Mouse (Mus musculus) G1E (cell line): Measurements from ENCODE around the gene Adrm1. TPM values are rescaled to one million over a fixed set of nuclear protein-coding genes. Genes with fewer than 3 reads are reported as not detected.

Source experiments
- ATAC-seq: 2 replicates; pipeline ENCODE4 v1.8.0; 2016; ENCODE audit warnings: mild to moderate bottlenecking; ENCODE audit not compliant: insufficient number of reproducible peaks, poor library complexity, low FRiP score, severe bottlenecking; ENCODE audit errors: extremely low read depth
- DNase-seq: peaks from one replicate; pipeline ENCODE4 v3.0.0; 2012; ENCODE audit warnings: low spot score
- H3K27me3 ChIP-seq: 2 replicates; pipeline ENCODE4 v1.6.1; 2012; ENCODE audit warnings: mild to moderate bottlenecking, low read length, inconsistent platforms; ENCODE audit not compliant: insufficient read depth
- H3K36me3 ChIP-seq: replicated peaks from 2 replicates; pipeline ENCODE3; 2012; ENCODE audit warnings: mild to moderate bottlenecking, inconsistent platforms
- H3K4me1 ChIP-seq: 2 replicates; pipeline ENCODE4 v1.6.1; 2012; ENCODE audit warnings: low read depth, low read length, inconsistent platforms, mixed read lengths; ENCODE audit not compliant: insufficient read depth
- H3K4me3 ChIP-seq: 2 replicates; pipeline ENCODE4 v1.5.1; 2012; ENCODE audit warnings: low read depth, mild to moderate bottlenecking, inconsistent platforms, low read length, moderate library complexity, mixed read lengths
- H3K9me3 ChIP-seq: replicated peaks from 2 replicates; pipeline ENCODE4 v1.6.1; 2012; ENCODE audit warnings: inconsistent platforms
- CTCF ChIP-seq: IDR thresholded peaks from 2 replicates; pipeline ENCODE4 v1.5.1; 2012; ENCODE audit warnings: low read depth, low read length, inconsistent platforms, mixed read lengths
- GATA1 ChIP-seq: IDR thresholded peaks from 2 replicates; pipeline ENCODE4 v1.6.1; 2012; ENCODE audit warnings: borderline replicate concordance, low read length, inconsistent platforms, mixed read lengths
- GATA2 ChIP-seq: IDR thresholded peaks from 2 replicates; pipeline ENCODE4 v1.6.1; 2012; ENCODE audit warnings: low read depth, low read length, inconsistent platforms, borderline replicate concordance
- POLR2AphosphoS5 ChIP-seq: IDR thresholded peaks from 2 replicates; pipeline ENCODE4 v1.6.1; 2012; ENCODE audit warnings: low read depth, low read length, inconsistent platforms; ENCODE audit not compliant: insufficient replicate concordance
- TAL1 ChIP-seq: conservative IDR thresholded peaks from 2 replicates; pipeline ENCODE4 v1.6.1; 2012; ENCODE audit warnings: low read depth, low read length, inconsistent platforms, mixed read lengths
- polyA plus RNA-seq: library from polyadenylated mRNA; stranded (reverse); fragments of >175 nt; gene quantifications from 2 replicates; pipeline ENCODE4 v1.2.3, GENCODE M21; 2012
- total RNA-seq, 2 experiments: library from RNA; stranded (forward) in 1 of 2; stranded (reverse) in 1 of 2; fragments of 200-1000 nt in 1 of 2; fragments of >200 nt in 1 of 2; fragmentation: Nextera tagmentation in 1 of 2; gene quantifications; 2 replicates each; pipeline ENCODE4 v1.2.3; 2014 to 2017

Gene Adrm1
- total RNA-seq (2014; fragmentation: Nextera tagmentation) (140 and 155 TPM in 2 replicates), total RNA-seq (2017) (66.4 and 74.4 TPM in 2 replicates), polyA plus RNA-seq (554 and 822 TPM in 2 replicates)

DNA sequence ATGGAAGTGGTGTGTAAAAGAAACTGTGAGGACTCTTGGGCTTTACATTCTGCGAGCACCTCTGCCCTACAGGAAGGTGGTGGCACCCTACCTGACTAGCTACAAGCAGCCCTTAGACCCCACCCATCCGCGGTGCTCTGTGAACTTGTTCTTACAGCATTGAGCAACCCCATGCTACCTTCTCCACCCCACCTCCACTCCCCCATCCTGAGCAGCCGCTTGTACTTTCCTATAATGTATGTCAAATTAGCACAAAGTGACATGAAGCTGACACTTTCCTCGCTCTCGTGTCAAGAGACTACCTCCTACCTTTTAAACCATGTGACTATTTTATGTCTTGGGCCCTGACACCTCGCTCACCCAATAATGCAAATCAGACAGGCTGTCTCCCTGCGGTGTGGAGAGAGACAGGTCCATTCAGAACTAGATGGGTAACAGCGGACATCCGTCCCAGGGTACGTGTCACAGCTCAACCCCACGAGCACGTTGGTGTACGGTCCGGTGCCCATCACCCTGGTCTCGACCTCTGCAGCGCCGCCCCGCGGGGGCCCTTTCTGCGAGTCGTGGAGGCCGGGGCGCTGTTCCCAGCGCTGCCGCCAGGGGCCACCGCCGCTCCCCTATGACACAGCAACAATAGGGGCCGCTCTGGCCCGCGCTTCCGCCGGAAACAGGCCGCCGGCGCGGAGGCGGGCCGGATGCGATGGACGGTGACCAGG lies at the start of gene Adrm1:
TSS of gene Adrm1 (plus strand) at position 680 of the 716 bp plus-strand sequence.
- no peaks in the 10 kb centered on the region for H3K27me3 ChIP-seq
- H3K4me3 ChIP-seq, result peak within 1 kb of the TSS; percentile 91
- ATAC-seq (peak; percentile 72), DNase-seq (peak; percentile 99)
- no peaks in the 10 kb centered on the region for H3K9me3 ChIP-seq
- H3K4me1 ChIP-seq, result peaks cover 48% of the 10 kb centered on the region
- peaks cover 71% of the 10 kb centered on the region for H3K36me3 ChIP-seq
- TF ChIP-seq TAL1 (no peak), GATA2 (no peak), CTCF (peak; percentile 91), POLR2AphosphoS5 (no peak), GATA1 (no peak)

DNA sequence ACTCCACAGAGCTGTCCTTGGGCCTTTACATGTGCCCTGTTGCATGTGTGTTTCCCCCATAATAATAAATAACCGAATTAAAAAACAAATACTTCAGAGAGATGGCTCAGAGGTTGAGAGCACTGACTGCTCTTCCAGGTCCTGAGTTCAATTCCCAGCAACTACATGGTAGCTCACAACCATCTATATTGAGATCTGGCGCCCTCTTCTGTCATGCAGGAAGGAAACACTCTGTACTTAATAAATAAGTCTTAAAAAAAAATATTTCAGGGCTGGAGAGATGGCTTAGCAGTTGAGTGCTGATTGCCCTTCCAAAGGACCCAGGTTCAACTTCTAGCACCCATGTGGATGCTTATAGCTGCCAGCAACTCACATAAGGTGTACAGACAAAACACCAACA lies 47.1 kb upstream of the Adrm1 start:
- no peak for ATAC-seq
- Histone ChIP-seq H3K27me3 (no peaks in the 10 kb centered on the region), H3K36me3 (peaks cover 55% of the 10 kb centered on the region), H3K4me3 (no peak overlapping the region), H3K4me1 (peaks cover 19% of the 10 kb centered on the region), H3K9me3 (no peaks in the 10 kb centered on the region)
- TF ChIP-seq POLR2AphosphoS5 (no peak), CTCF (no peak), GATA2 (no peak), GATA1 (no peak), TAL1 (no peak)
- no peak for DNase-seq

DNA sequence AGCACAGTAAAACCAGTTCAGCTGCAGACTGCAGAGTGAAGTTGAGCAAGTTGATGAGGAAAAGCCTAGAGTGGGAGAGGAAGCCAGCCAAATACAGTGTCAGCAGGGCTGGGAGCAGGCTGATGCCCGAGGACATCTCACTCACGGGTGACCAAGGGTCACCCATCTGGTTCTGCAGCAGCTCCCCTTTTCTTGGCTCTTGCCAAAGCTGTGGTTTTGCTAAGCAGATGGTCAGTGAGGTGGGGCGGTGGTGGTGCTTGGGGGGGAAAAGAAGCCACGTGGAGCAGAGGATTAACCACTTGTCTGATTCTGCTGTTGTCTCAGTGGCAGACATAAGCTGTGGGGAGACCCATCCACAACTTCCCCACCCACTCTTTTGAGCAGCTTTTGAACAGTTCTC lies 45.1 kb upstream of the Adrm1 start:
- peak; percentile 18 for DNase-seq

DNA sequence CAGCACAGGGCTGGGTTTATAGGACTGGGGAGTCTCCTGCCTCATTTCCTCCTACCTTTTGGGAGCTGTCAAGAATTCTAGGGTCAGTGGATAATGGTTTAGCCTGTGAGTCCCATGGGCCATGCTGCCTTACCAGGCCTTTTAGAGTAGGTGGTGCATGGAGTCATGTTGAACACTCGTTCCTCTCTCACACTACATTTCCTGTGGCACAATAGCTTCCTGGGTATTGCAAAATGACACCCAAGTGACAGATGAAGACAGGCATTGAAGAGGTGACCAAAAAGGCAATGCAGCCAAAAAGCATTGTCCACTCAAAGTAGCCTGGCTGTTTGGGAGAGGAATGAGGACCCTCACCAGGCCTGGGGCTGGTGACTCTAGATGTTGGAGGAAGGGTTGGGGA lies 43.6 kb upstream of the Adrm1 start:
- TF ChIP-seq GATA2, result no peak
- TF ChIP-seq GATA1, result no peak
- no peak for TF ChIP-seq POLR2AphosphoS5
- TF ChIP-seq CTCF, result no peak
- TF ChIP-seq TAL1, result no peak
- Histone ChIP-seq H3K27me3 (no peaks in the 10 kb centered on the region), H3K4me1 (peaks cover 4% of the 10 kb centered on the region; the same call in 1 of the 2 replicates), H3K36me3 (peaks cover 66% of the 10 kb centered on the region), H3K9me3 (no peaks in the 10 kb centered on the region), H3K4me3 (no peak overlapping the region)
- no peak for ATAC-seq
- DNase-seq, result no peak

More for the DNA sequence above, 45.1 kb upstream of the Adrm1 start:
- H3K4me3 ChIP-seq, result no peak overlapping the region
- H3K36me3 ChIP-seq, result peaks cover 63% of the 10 kb centered on the region
- H3K27me3 ChIP-seq, result no peaks in the 10 kb centered on the region
- no peak for ATAC-seq
- TF ChIP-seq TAL1 (no peak), CTCF (no peak), GATA2 (no peak)
- H3K9me3 ChIP-seq, result no peaks in the 10 kb centered on the region
- H3K4me1 ChIP-seq, result peaks cover 4% of the 10 kb centered on the region; the same call in 1 of the 2 replicates

DNA sequence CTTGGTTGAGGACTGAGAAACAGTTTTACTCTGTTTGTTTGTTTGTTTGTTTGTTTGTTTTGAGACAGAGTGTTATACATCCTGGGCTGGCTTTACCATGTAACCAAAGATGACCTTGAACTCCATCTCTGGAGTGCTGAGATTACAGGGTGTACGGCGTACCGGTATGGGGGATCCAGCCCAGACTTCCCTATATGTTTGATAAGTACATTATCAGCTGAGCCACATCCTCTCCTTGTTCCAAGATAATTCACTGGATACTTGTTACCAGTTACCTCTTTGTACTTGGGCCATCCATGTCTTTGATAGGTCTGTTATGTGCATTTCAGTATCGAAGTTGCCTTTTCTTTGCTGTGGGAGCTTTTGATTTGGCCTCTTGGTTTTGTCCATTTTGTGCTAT lies 38.1 kb upstream of the Adrm1 start:
- H3K9me3 ChIP-seq, result no peaks in the 10 kb centered on the region
- DNase-seq, result no peak
- no peaks in the 10 kb centered on the region for H3K27me3 ChIP-seq
- no peak overlapping the region for H3K4me3 ChIP-seq
- no peak for ATAC-seq
- TF ChIP-seq CTCF (no peak), POLR2AphosphoS5 (no peak), GATA2 (no peak), TAL1 (no peak), GATA1 (no peak)
- H3K36me3 ChIP-seq, result peaks cover 46% of the 10 kb centered on the region
- peaks cover 3% of the 10 kb centered on the region for H3K4me1 ChIP-seq

DNA sequence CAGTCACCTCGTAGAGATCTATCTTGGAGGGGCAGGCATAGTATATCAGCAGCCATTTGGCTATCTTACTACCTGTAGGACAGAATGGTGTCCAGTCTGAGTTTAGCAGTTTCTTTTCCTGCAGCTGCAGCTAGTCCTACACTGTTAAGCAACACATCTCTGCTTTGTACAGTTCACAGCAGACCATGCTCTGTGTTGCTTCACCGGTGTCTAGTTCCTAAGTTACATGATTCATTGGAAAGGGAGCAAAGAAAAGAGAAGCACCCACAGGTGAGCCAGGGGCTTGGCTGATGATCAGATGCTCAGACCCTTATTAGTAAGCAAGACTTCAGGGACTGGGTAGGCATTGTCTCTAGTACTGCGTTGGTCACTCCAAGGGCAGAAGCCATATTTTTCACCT lies 37.4 kb upstream of the Adrm1 start:
- Histone ChIP-seq H3K36me3 (peaks cover 53% of the 10 kb centered on the region), H3K27me3 (no peaks in the 10 kb centered on the region), H3K4me3 (no peak overlapping the region), H3K9me3 (no peaks in the 10 kb centered on the region), H3K4me1 (peaks cover 3% of the 10 kb centered on the region)
- no peak for TF ChIP-seq GATA2
- TF ChIP-seq CTCF, result no peak
- TF ChIP-seq TAL1, result no peak
- TF ChIP-seq GATA1, result no peak
- TF ChIP-seq POLR2AphosphoS5, result no peak
- no peak for DNase-seq
- ATAC-seq, result no peak
